Mouse (Mus musculus): ENCODE results near the gene Gm20388. TPM values are rescaled to one million over a fixed set of nuclear protein-coding genes. Genes with fewer than 3 reads are reported as not detected.

The Gm20388 gene
- total RNA-seq, 4 experiments from 2014 or later, result 0.17 to 15.1 (median 6.6) TPM

- no peak for DNase-seq (ENCODE audit: low spot score in 2 of 2)
Measured at GRCm38 (mm10) chr8:124099623-124099965, 4189.0 kb downstream of the Gm20388 start.

DNA sequence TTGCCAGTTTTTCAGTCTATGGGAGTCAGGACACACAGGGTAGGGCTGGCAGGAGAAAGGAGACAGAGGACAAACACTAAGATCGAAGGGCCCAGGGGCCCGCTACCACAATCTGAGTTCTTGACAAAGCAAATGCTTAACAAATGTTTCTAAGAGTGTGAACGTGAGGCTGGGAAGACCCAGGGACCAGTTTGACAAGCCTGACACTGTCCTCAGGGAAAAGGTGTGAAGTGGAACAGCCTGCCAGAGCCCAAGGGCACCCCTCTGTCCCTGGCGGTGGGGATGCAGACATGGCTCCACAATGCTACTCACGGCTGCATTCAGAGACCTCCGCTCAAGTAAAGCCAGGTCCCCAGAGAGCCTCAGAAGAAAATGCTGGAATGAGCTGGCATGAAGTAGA is 4195.2 kb downstream of the Gm20388 start:
- no peak for DNase-seq (ENCODE audit: low spot score in 2 of 2)

DNA sequence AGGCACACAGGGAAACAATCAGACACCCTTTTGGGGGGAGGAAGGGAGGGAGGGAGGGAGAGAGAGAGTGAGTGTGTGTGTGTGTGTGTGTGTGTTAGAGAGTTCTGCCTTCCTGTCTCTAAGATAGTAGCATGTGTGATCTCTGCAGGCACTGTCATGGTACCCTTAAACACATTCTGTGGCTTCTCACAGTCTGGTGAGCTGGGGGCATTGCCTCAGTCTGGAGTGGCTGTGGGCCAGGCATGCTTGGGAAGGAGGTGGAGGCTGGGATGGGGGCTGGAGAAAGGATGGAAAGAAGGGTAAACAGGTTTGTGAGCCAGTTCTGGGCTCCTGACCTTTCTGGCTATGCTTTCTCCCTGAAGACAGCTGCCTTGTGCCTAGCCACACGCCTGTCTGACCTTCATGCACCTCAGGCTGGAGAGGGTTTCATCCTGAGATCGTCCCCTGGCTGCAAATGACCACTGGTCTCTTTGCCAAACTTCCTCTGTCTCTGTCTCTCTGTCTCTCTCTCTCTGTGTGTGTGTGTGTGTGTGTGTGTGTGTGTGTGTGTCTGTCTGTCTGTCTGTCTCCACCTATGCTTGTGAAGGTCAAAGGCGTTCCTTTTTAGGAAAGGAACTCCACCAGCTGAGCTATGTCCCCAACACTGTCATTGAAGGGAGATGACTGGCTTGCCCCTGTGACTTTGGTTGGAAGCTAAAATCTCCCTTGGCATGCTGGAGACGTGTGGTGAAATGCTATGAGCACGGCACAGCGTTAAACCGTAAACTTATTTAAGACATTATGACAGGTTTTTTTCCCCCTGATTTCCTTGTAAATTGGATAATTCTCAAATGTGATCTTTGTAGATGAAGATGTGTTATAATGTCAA is 4195.9 kb downstream of the Gm20388 start:
- DNase-seq (ENCODE audit: low spot score in 2 of 2), result no peak

DNA sequence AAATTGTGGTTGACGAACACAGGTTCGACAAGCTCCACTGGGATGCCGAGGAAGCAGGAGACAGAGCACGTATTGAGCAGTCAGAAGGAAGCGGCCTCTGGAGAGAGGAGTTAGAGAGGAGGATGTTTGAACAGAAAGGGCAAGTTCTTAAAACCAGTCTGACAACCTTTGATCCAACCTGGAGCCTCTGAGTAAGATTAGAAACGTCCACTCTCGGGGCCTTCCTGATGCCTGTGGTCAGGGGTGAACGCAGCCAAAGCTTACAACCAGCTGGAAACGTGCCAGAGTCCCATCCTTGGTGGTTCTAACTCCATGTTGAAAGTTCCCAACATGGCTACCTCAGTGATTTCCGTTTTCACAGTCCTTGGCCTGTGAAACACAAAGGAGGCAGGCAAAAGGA is 4202.5 kb downstream of the Gm20388 start:
- DNase-seq (ENCODE audit: low spot score in 2 of 2), result no peak

DNA sequence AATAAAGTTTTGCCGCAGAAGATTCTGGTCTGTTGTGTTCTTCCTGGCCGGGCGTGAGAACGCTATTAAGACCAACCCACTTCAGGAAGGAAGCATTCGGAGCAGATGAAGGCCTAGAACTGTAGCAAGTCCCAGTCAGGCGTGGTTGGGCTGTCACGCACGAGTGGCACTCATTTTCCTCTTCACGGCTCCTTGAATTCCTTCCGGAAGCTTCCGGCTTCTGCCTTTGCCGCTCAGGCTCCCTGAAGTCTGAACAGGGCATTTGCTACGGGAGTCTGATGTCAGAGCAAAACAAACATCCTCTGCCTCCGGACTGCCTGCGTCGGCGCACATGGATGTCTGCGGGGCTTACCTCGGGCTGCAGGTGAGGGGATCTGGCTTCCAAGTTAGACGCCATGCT is 4214.6 kb downstream of the Gm20388 start:
- DNase-seq (ENCODE audit: low spot score in 2 of 2), result no peak

DNA sequence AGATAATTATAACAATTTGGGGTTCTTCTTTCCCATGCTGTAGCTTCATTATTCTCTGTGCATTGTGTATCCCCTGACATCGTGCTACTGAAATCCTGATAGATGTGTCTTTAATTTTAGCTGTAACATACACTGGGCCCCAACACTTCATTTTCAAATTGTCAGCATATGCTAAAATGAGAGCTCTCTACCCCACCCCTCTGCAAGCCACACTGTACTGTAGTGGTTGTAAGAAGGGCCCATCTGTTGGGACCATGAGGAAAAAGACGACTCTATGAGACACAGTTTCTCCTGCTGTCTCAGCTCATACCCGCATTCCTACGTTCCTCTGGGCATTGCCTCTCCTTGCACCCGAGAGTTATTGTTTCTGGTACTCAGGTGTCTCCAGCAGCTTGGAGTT is 4226.6 kb downstream of the Gm20388 start:
- DNase-seq (ENCODE audit: low spot score in 2 of 2), result no peak

- no peak for DNase-seq (ENCODE audit: low spot score in 2 of 2)
Measured at GRCm38 (mm10) chr8:124140211-124140790, 4229.7 kb downstream of the Gm20388 start.

DNA sequence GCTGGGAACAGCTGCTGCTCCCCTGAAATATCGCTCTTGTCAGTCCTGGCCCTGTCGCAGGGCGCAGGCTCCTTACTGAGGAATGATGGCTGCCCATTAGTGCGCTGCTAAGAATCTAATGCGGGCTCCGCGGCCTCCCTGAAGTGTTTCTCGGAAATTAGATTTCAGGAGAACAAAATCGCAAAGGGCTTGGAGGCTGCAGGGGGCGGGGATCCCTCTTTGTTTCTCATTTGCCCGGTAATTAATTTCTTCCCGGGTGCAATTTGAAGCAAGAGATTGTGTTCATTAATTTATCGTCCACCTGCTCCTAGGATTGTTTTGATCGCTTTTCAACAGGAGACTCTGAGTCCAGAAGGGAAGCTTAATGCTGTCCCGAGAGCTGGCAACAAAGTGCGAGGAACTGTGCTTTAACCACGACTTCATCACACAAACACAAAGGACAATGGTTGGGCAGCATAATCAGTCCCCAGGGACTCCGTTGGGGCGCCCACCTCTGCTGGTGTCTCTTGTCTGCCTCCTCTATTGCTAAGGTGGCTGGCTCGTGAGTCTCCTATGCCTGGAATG is 4230.3 kb downstream of the Gm20388 start:
- DNase-seq (ENCODE audit: low spot score in 2 of 2), result no peak

GRCm38 (mm10) chr8:124141681-124142391 is 4231.2 kb downstream of the Gm20388 start:
- peak; percentile 34 to 70 for DNase-seq (ENCODE audit: low spot score in 2 of 2)

- peak in 1 of 2 experiments; percentile 4 for DNase-seq (ENCODE audit: low spot score in 2 of 2)
Measured at GRCm38 (mm10) chr8:124143003-124143402, 4232.4 kb downstream of the Gm20388 start.

DNA sequence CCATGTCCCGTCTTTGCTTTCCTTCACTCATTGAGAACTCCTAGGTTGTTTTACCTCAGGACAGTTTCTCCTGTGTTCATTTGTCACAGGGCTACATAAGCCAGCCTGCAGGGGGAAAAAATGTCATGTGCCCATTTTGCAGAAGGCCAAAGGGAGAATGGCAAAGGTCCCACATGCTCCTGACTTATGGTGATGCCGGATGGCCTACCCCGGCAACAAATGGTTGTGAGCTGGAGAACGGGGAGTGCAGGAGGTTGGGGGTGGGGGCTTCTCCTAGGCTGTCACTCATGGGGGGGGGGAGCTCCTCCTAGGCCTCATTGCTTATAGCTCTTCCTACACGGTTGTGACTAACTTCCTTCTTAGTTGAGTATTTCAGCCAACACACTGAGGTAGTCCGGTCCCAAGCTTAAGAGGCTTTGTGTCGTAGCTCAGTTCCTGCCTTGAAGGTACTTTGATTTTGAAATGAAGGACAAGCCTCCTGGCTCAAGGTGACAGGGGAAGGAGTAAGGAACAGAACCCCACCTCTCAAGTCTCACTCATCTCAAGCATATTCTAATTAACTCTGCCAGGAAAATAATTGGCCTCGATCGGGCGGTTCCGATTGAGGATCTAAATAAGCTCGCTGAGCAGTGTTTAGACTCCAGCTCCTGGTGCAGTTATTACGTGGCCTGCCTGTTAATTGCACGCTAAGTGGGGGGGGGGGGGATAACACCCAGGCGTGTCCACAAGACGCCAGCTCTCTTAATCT is 4233.4 kb downstream of the Gm20388 start:
- peak in 1 of 2 experiments; percentile 1 for DNase-seq (ENCODE audit: low spot score in 2 of 2)

DNA sequence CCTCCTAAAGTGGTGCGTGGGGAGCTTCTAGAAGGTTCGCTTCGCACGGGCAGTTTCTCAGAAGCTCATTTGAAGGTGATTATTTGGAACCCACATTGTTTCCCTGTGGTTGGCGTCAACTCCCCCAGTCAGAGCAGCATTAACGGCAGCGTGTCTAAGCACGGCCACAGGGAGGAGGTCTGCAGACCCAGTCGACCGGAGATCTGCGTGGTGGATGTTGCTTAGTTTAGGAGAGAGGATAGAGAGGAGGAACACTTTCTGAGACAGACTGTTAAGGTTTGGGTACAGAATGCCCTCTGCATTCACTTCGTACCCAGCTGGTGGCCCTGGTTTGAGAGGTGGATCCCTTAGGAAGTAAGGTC is 4234.0 kb downstream of the Gm20388 start:
- peak in 1 of 2 experiments; percentile 1 for DNase-seq (ENCODE audit: low spot score in 2 of 2)

- DNase-seq (ENCODE audit: low spot score in 2 of 2), result no peak
Measured at GRCm38 (mm10) chr8:124146286-124146685, 4235.6 kb downstream of the Gm20388 start.

DNA sequence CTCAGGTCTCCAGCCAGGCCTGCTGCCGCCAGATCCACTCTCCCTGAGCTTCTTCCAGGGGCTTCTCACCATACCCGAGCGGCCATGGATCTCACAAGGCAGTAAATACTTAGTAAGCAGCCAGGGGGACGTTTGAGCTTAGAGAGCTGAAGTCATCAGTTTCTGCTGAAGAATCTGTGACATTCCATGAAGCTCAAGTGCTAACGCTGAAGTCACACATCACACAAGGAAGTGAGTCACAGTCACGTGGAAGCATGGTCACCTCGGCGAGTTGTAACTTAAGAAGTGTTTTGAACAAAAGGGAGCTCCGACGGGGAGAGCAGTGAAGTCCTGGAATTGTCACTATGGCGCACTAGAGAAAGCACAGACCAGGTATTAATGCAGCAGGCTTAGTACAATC is 4239.4 kb downstream of the Gm20388 start:
- no peak for DNase-seq (ENCODE audit: low spot score in 2 of 2)

- no peak for DNase-seq (ENCODE audit: low spot score in 2 of 2)
Measured at GRCm38 (mm10) chr8:124150536-124150935, 4239.9 kb downstream of the Gm20388 start.

GRCm38 (mm10) chr8:124151881-124152280 is 4241.2 kb downstream of the Gm20388 start:
- DNase-seq (ENCODE audit: low spot score in 2 of 2), result no peak

DNA sequence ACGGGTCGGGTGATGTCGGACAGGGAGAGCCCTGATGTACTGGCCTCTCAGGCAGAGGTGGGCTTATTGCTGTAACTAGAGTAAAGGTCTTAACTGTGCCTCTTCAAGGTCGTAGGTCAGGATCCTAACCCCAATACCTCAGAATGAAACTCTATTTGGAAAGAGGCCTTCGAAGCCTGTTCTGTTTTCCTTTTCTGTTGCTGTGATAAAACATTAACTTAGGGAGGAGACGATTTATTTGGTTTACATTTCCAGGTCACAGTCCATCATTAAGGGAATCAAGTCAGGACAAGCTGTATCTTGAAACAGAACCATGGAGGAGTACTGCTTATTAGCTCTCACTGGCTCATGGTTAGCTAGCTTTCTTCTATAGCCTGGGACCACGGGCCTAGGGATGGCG is 4242.1 kb downstream of the Gm20388 start:
- no peak for DNase-seq (ENCODE audit: low spot score in 2 of 2)

DNA sequence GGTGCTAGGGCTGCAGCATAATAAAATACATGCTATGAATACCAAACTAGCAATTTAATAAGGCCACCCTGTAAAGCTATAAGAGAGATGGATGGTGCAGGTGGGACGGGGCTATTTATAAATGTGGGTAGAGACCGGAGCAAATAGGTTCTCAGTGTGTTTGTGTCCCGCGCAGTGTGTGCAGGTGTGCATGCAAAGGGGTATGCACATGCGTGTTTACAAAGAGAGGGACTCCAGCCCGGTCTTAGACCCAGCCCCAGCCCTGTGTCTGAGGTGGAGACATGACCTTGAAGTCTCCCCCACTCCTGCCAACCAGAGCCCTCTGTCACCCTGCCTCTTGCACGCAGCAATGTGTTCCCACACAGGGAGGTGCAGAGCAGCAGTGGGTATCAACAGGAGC is 4245.7 kb downstream of the Gm20388 start:
- DNase-seq (ENCODE audit: low spot score in 2 of 2), result no peak

GRCm38 (mm10) chr8:124161683-124162082 is 4251.0 kb downstream of the Gm20388 start:
- no peak for DNase-seq (ENCODE audit: low spot score in 2 of 2)

DNA sequence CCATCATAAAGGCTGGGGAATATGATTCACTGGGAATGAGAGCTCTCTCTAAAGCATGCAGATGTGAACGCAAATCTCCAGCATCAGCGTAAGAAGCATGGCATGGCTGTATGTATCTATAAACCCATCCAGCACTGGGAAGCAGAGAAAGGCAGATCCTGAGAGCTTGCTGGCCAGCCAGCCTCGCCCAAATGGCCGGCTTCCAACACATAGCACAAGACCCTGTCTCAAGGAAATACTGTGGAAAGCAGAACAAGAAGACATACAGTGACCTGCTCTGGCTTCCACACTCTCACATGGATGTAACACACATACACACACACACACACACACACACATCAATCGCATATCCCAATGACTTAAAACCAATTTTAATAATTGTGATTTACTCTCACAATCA is 4252.6 kb downstream of the Gm20388 start:
- no peak for DNase-seq (ENCODE audit: low spot score in 2 of 2)

DNA sequence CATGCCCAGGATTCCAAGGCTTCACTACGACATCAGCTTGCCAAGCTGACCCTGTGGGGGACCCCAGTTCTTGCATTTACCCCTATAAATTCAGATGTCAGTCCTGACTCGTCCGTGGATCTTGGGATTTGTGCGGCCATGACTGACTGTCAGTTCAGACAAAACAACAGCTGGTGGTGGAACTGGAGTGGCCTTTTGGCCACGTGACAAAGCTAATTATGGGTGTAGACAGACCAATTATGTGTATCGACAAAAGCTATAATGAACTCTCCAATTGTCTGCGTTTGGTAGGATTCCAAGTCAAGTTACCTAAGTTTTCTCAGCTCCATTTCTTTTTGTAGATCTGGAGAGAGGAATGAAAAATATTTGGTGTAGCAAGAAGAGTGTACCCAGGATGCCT is 4259.1 kb downstream of the Gm20388 start:
- no peak for DNase-seq (ENCODE audit: low spot score in 2 of 2)
